Mouse (Mus musculus): ENCODE data around the gene Pla2g15. TPM values are rescaled to one million over a fixed set of nuclear protein-coding genes. Genes with fewer than 3 reads are reported as not detected.

Gene Pla2g15
- total and polyA plus RNA-seq, 3 experiments = 6.9 to 8.0 (median 7.0) TPM

DNA sequence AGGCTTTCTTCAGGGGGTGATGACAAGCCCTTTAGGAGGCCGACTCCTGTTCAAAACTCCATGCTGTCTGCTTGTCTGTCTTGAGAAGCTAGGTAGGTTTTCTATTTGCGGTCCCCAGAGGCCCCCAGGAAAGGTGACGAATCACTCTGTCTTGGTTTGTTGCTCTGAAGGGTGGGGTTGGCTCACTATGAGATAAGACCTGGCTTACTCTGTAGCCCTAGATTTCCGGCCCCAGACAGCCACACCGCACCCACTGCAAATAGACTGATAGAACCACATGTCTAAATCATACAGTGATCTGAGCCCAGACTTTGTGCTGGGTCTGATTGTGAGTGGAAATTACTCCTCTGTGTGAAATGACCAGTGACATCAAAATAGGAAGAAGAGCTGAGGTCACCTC, 41.4 kb downstream of the Pla2g15 start:
- no peak for TF ChIP-seq MEF2A (IDR thresholded peaks at IDR 0.05; ENCODE audit: borderline replicate concordance, low read depth, low read length)
- TF ChIP-seq BHLHE40 (IDR thresholded peaks at IDR 0.05; ENCODE audit: low read depth, low read length) = no peak
- no peak for TF ChIP-seq EP300 (IDR thresholded peaks at IDR 0.05; ENCODE audit: low read length)
- TF ChIP-seq ETS1 (conservative IDR thresholded peaks at IDR 0.05; ENCODE audit: low read depth, low read length) = no peak
- TF ChIP-seq CHD1 (IDR thresholded peaks at IDR 0.05; ENCODE audit: low read depth, low read length) = no peak
- Histone ChIP-seq H3K27me3 (replicated peaks) (no peaks in the 10 kb centered on the region), H3K4me3 (replicated peaks in 1 of 3; ENCODE audit: low read depth in 2 of 3, low read length in 2 of 3, poor library complexity in 1 of 3) (no peak overlapping the region), H3K27ac (ENCODE audit: insufficient read depth, low read depth) (no peak overlapping the region), H3K36me3 (replicated peaks in 1 of 2; ENCODE audit: control insufficient read depth in 1 of 2, insufficient read depth in 1 of 2, low read length in 1 of 2) (peaks cover 65 to 91% of the 10 kb centered on the region in 2 experiments), H3K9ac (ENCODE audit: insufficient read depth, low read depth) (no peak overlapping the region), H3K4me2 (ENCODE audit: insufficient read depth, low read depth, poor library complexity, severe bottlenecking) (no peak overlapping the region), H3K4me1 (ENCODE audit: control insufficient read depth in 1 of 2, insufficient read depth in 2 of 2) (peaks cover 0 to 2% of the 10 kb centered on the region in 2 experiments; a peak in 1 of 4 replicates), H3K79me2 (replicated peaks; ENCODE audit: control insufficient read depth, extremely low read depth, insufficient read depth, poor library complexity, severe bottlenecking) (no peaks in the 10 kb centered on the region; the same call in 1 of the 2 replicates), H3K9me3 (replicated peaks; ENCODE audit: low read length) (no peaks in the 10 kb centered on the region)
- in situ Hi-C loops (cut with MboI; ENCODE audit: low pct_ligation_motif_present, low pct_unique_long_range_greater_than_20kb, low sequenced_read_pairs) = no loop called here
- dilution Hi-C loops (cut with MboI; ENCODE audit: extremely low pct_ligation_motif_present, extremely low pct_unique_long_range_greater_than_20kb, low sequenced_read_pairs) = no loop called here
- DNase-seq (ENCODE audit: extremely low read depth) = no peak

DNA sequence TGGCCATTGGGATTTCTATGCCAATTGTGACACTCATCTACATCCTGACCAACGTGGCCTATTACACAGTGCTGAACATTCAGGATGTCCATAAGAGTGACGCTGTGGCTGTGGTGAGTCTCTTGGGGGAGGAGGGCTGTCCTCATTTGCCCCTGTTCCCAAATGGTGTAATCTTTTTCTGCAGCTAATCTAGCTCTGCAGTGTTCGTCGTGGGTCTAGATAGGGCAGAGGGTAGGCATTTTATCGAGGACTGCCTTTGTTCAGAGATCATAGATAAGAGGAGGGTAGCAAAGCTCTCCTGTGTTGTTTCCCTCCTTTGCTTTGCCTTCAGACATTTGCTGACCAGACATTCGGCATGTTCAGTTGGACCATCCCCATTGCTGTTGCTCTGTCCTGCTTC, 43.0 kb downstream of the Pla2g15 start:
- TF ChIP-seq SIN3A (IDR thresholded peaks at IDR 0.05; ENCODE audit: low read length) (no peak), NRF1 (IDR thresholded peaks at IDR 0.05; ENCODE audit: low read depth, low read length) (no peak), RCOR1 (conservative IDR thresholded peaks at IDR 0.05; ENCODE audit: low read depth, low read length) (no peak), HCFC1 (IDR thresholded peaks at IDR 0.05; ENCODE audit: low read depth, low read length) (no peak), E2F4 (IDR thresholded peaks at IDR 0.05; ENCODE audit: insufficient replicate concordance, low read depth, low read length) (no peak), BHLHE40 (IDR thresholded peaks at IDR 0.05; ENCODE audit: low read depth, low read length) (no peak), IRF4 (IDR thresholded peaks at IDR 0.05; ENCODE audit: low read depth, low read length) (no peak)
- Histone ChIP-seq H3K36me3 (replicated peaks in 1 of 2; ENCODE audit: control insufficient read depth in 1 of 2, insufficient read depth in 1 of 2, low read length in 1 of 2) (peaks cover 64 to 92% of the 10 kb centered on the region in 2 experiments), H3K9me3 (replicated peaks; ENCODE audit: low read length) (no peaks in the 10 kb centered on the region), H3K4me1 (ENCODE audit: control insufficient read depth in 1 of 2, insufficient read depth in 2 of 2) (no peaks in the 10 kb centered on the region), H3K27ac (ENCODE audit: insufficient read depth, low read depth) (no peak overlapping the region), H3K27me3 (replicated peaks) (no peaks in the 10 kb centered on the region), H3K4me2 (ENCODE audit: insufficient read depth, low read depth, poor library complexity, severe bottlenecking) (no peak overlapping the region), H3K79me2 (replicated peaks; ENCODE audit: control insufficient read depth, extremely low read depth, insufficient read depth, poor library complexity, severe bottlenecking) (no peaks in the 10 kb centered on the region), H3K9ac (ENCODE audit: insufficient read depth, low read depth) (no peak overlapping the region), H3K4me3 (replicated peaks in 1 of 3; ENCODE audit: low read depth in 2 of 3, low read length in 2 of 3, poor library complexity in 1 of 3) (no peak overlapping the region)
- in situ Hi-C loops (cut with MboI; ENCODE audit: low pct_ligation_motif_present, low pct_unique_long_range_greater_than_20kb, low sequenced_read_pairs) (no loop called here), dilution Hi-C loops (cut with MboI; ENCODE audit: extremely low pct_ligation_motif_present, extremely low pct_unique_long_range_greater_than_20kb, low sequenced_read_pairs) (no loop called here)
- no peak for DNase-seq (ENCODE audit: extremely low read depth)

DNA sequence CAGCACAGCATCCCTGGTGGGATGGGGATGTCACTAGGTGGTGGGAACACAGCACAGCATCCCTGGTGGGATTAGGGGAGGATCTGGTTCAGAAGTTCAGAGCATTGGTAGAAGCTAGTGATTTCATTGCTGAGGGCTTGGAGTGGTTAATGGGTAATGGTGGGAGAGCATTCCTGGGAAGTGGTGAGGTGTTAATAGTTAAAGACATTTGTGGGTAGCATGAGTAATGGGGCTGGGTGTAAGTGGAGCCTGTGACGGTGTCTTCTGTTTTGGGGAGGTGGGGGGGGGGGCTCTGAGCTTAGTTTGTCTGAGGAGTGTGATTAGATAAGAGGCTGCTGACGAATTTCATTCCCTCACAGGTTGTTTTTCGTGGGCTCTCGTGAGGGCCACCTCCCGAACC, 43.9 kb downstream of the Pla2g15 start:
- H3K36me3 ChIP-seq (replicated peaks in 1 of 2; ENCODE audit: control insufficient read depth in 1 of 2, insufficient read depth in 1 of 2, low read length in 1 of 2) = peaks cover 67 to 93% of the 10 kb centered on the region in 2 experiments
- TF ChIP-seq CTCF (conservative IDR thresholded peaks at IDR 0.05 in 1 of 2, IDR thresholded peaks at IDR 0.05 in 1 of 2; ENCODE audit: low read depth in 2 of 2, low read length in 2 of 2) (no peak), ZNF384 (IDR thresholded peaks at IDR 0.05; ENCODE audit: low read depth, low read length) (no peak), IRF4 (IDR thresholded peaks at IDR 0.05; ENCODE audit: low read depth, low read length) (no peak), EP300 (IDR thresholded peaks at IDR 0.05; ENCODE audit: low read length) (no peak), E2F4 (IDR thresholded peaks at IDR 0.05; ENCODE audit: insufficient replicate concordance, low read depth, low read length) (no peak), MAZ (IDR thresholded peaks at IDR 0.05; ENCODE audit: low read depth, low read length) (no peak)
- in situ Hi-C loops (cut with MboI; ENCODE audit: low pct_ligation_motif_present, low pct_unique_long_range_greater_than_20kb, low sequenced_read_pairs) (no loop called here), dilution Hi-C loops (cut with MboI; ENCODE audit: extremely low pct_ligation_motif_present, extremely low pct_unique_long_range_greater_than_20kb, low sequenced_read_pairs) (no loop called here)
- no peaks in the 10 kb centered on the region for H3K9me3 ChIP-seq (replicated peaks; ENCODE audit: low read length)
- H3K4me3 ChIP-seq (replicated peaks in 1 of 3; ENCODE audit: low read depth in 2 of 3, low read length in 2 of 3, poor library complexity in 1 of 3) = no peak overlapping the region
- no peak overlapping the region for H3K4me2 ChIP-seq (ENCODE audit: insufficient read depth, low read depth, poor library complexity, severe bottlenecking)
- H3K4me1 ChIP-seq (ENCODE audit: control insufficient read depth in 1 of 2, insufficient read depth in 2 of 2) = no peaks in the 10 kb centered on the region
- no peak for DNase-seq (ENCODE audit: extremely low read depth)
- H3K27me3 ChIP-seq (replicated peaks) = no peaks in the 10 kb centered on the region
- no peaks in the 10 kb centered on the region for H3K79me2 ChIP-seq (replicated peaks; ENCODE audit: control insufficient read depth, extremely low read depth, insufficient read depth, poor library complexity, severe bottlenecking)
- no peak overlapping the region for H3K27ac ChIP-seq (ENCODE audit: insufficient read depth, low read depth)
- H3K9ac ChIP-seq (ENCODE audit: insufficient read depth, low read depth) = no peak overlapping the region
